Mouse (Mus musculus) MEL (cell line): ENCODE results near the gene Lrrc29. TPM values are rescaled to one million over a fixed set of nuclear protein-coding genes. Genes with fewer than 3 reads are reported as not detected.

Experiments used
- DNase-seq: peaks from one replicate; pipeline ENCODE4 v3.0.0; 2011; ENCODE audit warnings: low read depth, low spot score
- H3K27ac ChIP-seq: 2 replicates; pipeline ENCODE4 v1.5.1; 2012; ENCODE audit warnings: low read depth, mild to moderate bottlenecking, control low read depth, low read length, moderate library complexity; ENCODE audit not compliant: control insufficient read depth
- H3K27me3 ChIP-seq, 2 experiments: fragments of 150-350 bp in 1 of 2; sonication (generic) in 1 of 2; 2 replicates each; pipeline ENCODE4 v1.6.1; 2012; ENCODE audit warnings: low read length in 2 of 2, mild to moderate bottlenecking in 2 of 2, improper control_type of control experiment in 1 of 2, moderate library complexity in 1 of 2; ENCODE audit not compliant: insufficient read depth in 2 of 2, control insufficient read depth in 1 of 2
- H3K36me3 ChIP-seq, 2 experiments: 2 replicates each; pipeline ENCODE4 v1.6.1; 2012 to 2014; ENCODE audit warnings: low read length in 2 of 2, improper control_type of control experiment in 1 of 2, inconsistent platforms in 1 of 2, mild to moderate bottlenecking in 1 of 2; ENCODE audit not compliant: insufficient read depth in 2 of 2, control insufficient read depth in 1 of 2
- H3K4me1 ChIP-seq, 2 experiments: fragments of 150-350 bp in 1 of 2; sonication (generic) in 1 of 2; 2 replicates each; pipeline ENCODE4 v1.6.1; 2012; ENCODE audit warnings: low read length in 2 of 2, improper control_type of control experiment in 1 of 2, mild to moderate bottlenecking in 1 of 2; ENCODE audit not compliant: insufficient read depth in 2 of 2, control insufficient read depth in 1 of 2
- H3K4me3 ChIP-seq, 2 experiments: fragments of 150-350 bp in 1 of 2; sonication (generic) in 1 of 2; 2 replicates each; pipeline ENCODE4 v1.5.1; 2012; ENCODE audit warnings: low read depth in 2 of 2, low read length in 2 of 2, mild to moderate bottlenecking in 2 of 2, moderate library complexity in 2 of 2, control low read depth in 1 of 2, improper control_type of control experiment in 1 of 2; ENCODE audit not compliant: control insufficient read depth in 1 of 2, insufficient read depth in 1 of 2
- H3K79me2 ChIP-seq: 2 replicates; pipeline ENCODE4 v1.6.1; 2012; ENCODE audit warnings: mild to moderate bottlenecking, low read length, moderate library complexity; ENCODE audit not compliant: control insufficient read depth, poor library complexity, insufficient read depth
- H3K9ac ChIP-seq: 2 replicates; pipeline ENCODE4 v1.6.1; 2012; ENCODE audit warnings: low read depth, mild to moderate bottlenecking, control low read depth, low read length, moderate library complexity; ENCODE audit not compliant: control insufficient read depth, poor library complexity, severe bottlenecking
- H3K9me3 ChIP-seq: fragments of 150-350 bp; sonication (generic); replicated peaks from 2 replicates; pipeline ENCODE4 v1.6.1; 2012; ENCODE audit warnings: mild to moderate bottlenecking, low read length, improper control_type of control experiment, moderate library complexity; ENCODE audit not compliant: insufficient read depth
- BHLHE40 ChIP-seq: IDR thresholded peaks from 2 replicates; pipeline ENCODE4 v1.6.1; 2012; ENCODE audit warnings: low read depth, mild to moderate bottlenecking, inconsistent platforms, low read length, improper control_type of control experiment, borderline replicate concordance
- CHD1 ChIP-seq: IDR thresholded peaks from 2 replicates; pipeline ENCODE4 v1.6.1; 2012; ENCODE audit warnings: low read depth, mild to moderate bottlenecking, inconsistent platforms, low read length, improper control_type of control experiment
- CTCF ChIP-seq, 3 experiments: IDR thresholded peaks in 2 of 3; conservative IDR thresholded peaks in 1 of 3; 2 replicates each; pipeline ENCODE4 v1.5.1; 2011 to 2012; ENCODE audit warnings: low read length in 3 of 3, low read depth in 2 of 3, mild to moderate bottlenecking in 2 of 3, improper control_type of control experiment in 1 of 3, inconsistent platforms in 1 of 3, mixed read lengths in 1 of 3, moderate library complexity in 1 of 3; ENCODE audit not compliant: control insufficient read depth in 1 of 3, insufficient read depth in 1 of 3, poor library complexity in 1 of 3, severe bottlenecking in 1 of 3
- GABPA ChIP-seq: IDR thresholded peaks from 2 replicates; pipeline ENCODE4 v1.6.1; 2012; ENCODE audit warnings: low read depth, mild to moderate bottlenecking, inconsistent platforms, low read length, improper control_type of control experiment, moderate library complexity
- KAT2A ChIP-seq: conservative IDR thresholded peaks from 2 replicates; pipeline ENCODE4 v1.6.1; 2012; ENCODE audit warnings: low read depth, low read length, improper control_type of control experiment, inconsistent platforms
- MAZ ChIP-seq: IDR thresholded peaks from 2 replicates; pipeline ENCODE4 v1.6.1; 2012; ENCODE audit warnings: low read depth, mild to moderate bottlenecking, inconsistent platforms, low read length, improper control_type of control experiment
- MYC ChIP-seq: IDR thresholded peaks from 2 replicates; pipeline ENCODE4 v1.6.1; 2011; ENCODE audit warnings: low read depth, mild to moderate bottlenecking, low read length, improper control_type of control experiment, moderate library complexity
- POLR2AphosphoS5 ChIP-seq: IDR thresholded peaks from 2 replicates; pipeline ENCODE4 v1.6.1; 2012; ENCODE audit warnings: low read depth, borderline replicate concordance, mild to moderate bottlenecking, inconsistent platforms, low read length, moderate library complexity, mixed read lengths
- RAD21 ChIP-seq: IDR thresholded peaks from 2 replicates; pipeline ENCODE4 v1.6.1; 2011; ENCODE audit warnings: mild to moderate bottlenecking, low read depth, low read length, improper control_type of control experiment
- SMC3 ChIP-seq: IDR thresholded peaks from 2 replicates; pipeline ENCODE4 v1.6.1; 2011; ENCODE audit warnings: low read depth, low read length, improper control_type of control experiment
- TAL1 ChIP-seq: IDR thresholded peaks from 2 replicates; pipeline ENCODE4 v1.6.1; 2012; ENCODE audit warnings: mild to moderate bottlenecking, inconsistent platforms, low read length, moderate library complexity, mixed read lengths
- TBP ChIP-seq: IDR thresholded peaks from 2 replicates; pipeline ENCODE4 v1.8.0; 2011; ENCODE audit warnings: low read depth, low read length, improper control_type of control experiment
- TCF12 ChIP-seq: IDR thresholded peaks from 2 replicates; pipeline ENCODE4 v1.6.1; 2014; ENCODE audit warnings: low read depth, mild to moderate bottlenecking, inconsistent platforms, low read length, improper control_type of control experiment, moderate library complexity
- USF2 ChIP-seq, 2 experiments: IDR thresholded peaks; 2 replicates each; pipeline ENCODE4 v1.6.1; 2011 to 2012; ENCODE audit warnings: improper control_type of control experiment in 2 of 2, low read length in 2 of 2, borderline replicate concordance in 1 of 2, inconsistent platforms in 1 of 2, low read depth in 1 of 2, mild to moderate bottlenecking in 1 of 2; ENCODE audit not compliant: insufficient read depth in 1 of 2
- ZC3H11A ChIP-seq: IDR thresholded peaks from 2 replicates; pipeline ENCODE4 v1.6.1; 2012; ENCODE audit warnings: low read depth, mild to moderate bottlenecking, inconsistent platforms, low read length, improper control_type of control experiment
- ZKSCAN1 ChIP-seq: IDR thresholded peaks from 2 replicates; pipeline ENCODE4 v1.6.1; 2012; ENCODE audit warnings: low read depth, mild to moderate bottlenecking, inconsistent platforms, low read length, improper control_type of control experiment, moderate library complexity
- ZMIZ1 ChIP-seq: IDR thresholded peaks from 2 replicates; pipeline ENCODE4 v1.6.1; 2012; ENCODE audit warnings: low read depth, mild to moderate bottlenecking, inconsistent platforms, low read length, improper control_type of control experiment, moderate library complexity
- polyA plus RNA-seq, 2 experiments: library from polyadenylated mRNA; stranded (reverse) in 1 of 2; unstranded in 1 of 2; fragments of >175 nt in 1 of 2; fragments of >200 nt in 1 of 2; gene quantifications; 2 replicates each; pipeline versions ENCODE4 v1.2.1 to v1.2.4; 2012; ENCODE audit warnings: low replicate concordance in 2 of 2, low read depth in 1 of 2; ENCODE audit not compliant: insufficient read length in 2 of 2, insufficient read depth in 1 of 2, missing spikeins in 1 of 2
- total RNA-seq: library from RNA; depleted of rRNA; stranded (reverse); fragments of 300-350 nt; gene quantifications from 2 replicates; pipeline ENCODE4 v1.2.3, GENCODE M21; 2012

Gene Lrrc29
- total and polyA plus RNA-seq, 3 experiments, result 2.6 to 6.1 TPM; not detected in 1

DNA sequence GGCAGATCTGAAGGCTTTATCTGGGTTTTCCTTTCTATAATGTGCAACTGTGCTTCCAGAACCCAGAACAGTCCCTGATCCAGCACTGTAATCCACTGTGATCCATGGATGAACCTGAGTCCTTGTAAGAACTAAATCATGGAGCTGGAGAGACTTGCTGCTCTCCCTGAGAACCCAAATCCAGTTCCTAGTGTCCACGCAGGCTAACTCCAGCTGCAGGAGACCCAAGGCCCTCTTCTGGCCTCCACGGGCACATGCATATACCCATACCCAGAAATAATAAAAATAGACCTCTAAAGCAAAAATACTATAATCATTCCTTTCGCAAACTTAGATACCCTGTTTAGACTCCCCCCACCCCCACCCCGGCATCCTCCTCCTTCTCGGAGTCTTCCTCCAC, 37.8 kb downstream of the Lrrc29 start:
- Histone ChIP-seq H3K4me3 (peak overlapping the region; percentile 70 to 86), H3K9ac (peak overlapping the region; percentile 59), H3K9me3 (no peaks in the 10 kb centered on the region), H3K27me3 (no peaks in the 10 kb centered on the region), H3K27ac (no peak overlapping the region; the same call in 1 of the 2 replicates), H3K36me3 (peaks cover 0 to 6% of the 10 kb centered on the region in 2 experiments; a peak in 2 of 4 replicates), H3K4me1 (peaks cover 4 to 20% of the 10 kb centered on the region in 2 experiments; a peak in 3 of 4 replicates), H3K79me2 (peaks cover 3% of the 10 kb centered on the region)
- DNase-seq, result peak; percentile 58
- TF ChIP-seq TAL1 (no peak), TCF12 (no peak), ZC3H11A (no peak), BHLHE40 (no peak), KAT2A (no peak), CTCF (IDR thresholded peaks at IDR 0.05 in 2 of 3, conservative IDR thresholded peaks at IDR 0.05 in 1 of 3; ENCODE audit: control insufficient read depth in 1 of 3, insufficient read depth in 1 of 3, low read depth in 2 of 3, low read length in 3 of 3, poor library complexity in 1 of 3, severe bottlenecking in 1 of 3) (peak; percentile 9 to 20 (median 19); a peak in 2 of 6 replicates), USF2 (IDR thresholded peaks at IDR 0.05; ENCODE audit: borderline replicate concordance in 1 of 2, insufficient read depth in 1 of 2, low read depth in 1 of 2, low read length in 2 of 2) (no peak), ZMIZ1 (no peak), MAZ (0 out of 2 replicates have a peak, but pooled peaks have one; percentile 14), POLR2AphosphoS5 (no peak), GABPA (no peak), TBP (no peak), MYC (no peak), CHD1 (no peak), SMC3 (peak; percentile 36)

DNA sequence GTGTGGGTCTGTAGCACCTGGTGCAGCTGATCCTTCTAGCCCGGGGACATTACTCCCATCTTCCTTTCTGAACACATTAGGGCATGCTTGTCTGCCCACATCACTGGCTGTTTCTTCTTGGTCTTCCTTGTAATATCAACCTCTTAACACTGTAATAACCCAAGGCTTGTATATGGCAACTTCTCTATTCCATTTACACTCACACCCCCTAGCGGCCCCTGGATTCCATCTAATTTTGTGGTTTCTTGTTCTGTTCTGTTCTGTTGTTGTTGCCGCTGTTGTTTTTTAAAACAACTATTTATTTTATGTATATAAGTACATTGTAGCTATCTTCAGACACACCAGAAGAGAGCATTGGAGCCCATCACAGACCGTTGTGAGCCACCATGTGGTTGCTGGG, 39.2 kb downstream of the Lrrc29 start:
- Histone ChIP-seq H3K9me3 (no peaks in the 10 kb centered on the region), H3K27me3 (no peaks in the 10 kb centered on the region), H3K4me3 (no peak overlapping the region), H3K9ac (no peak overlapping the region), H3K27ac (no peak overlapping the region), H3K79me2 (peaks cover 3% of the 10 kb centered on the region), H3K36me3 (peaks cover 0 to 18% of the 10 kb centered on the region in 2 experiments; a peak in 2 of 4 replicates), H3K4me1 (peaks cover 8 to 34% of the 10 kb centered on the region in 2 experiments)
- TF ChIP-seq ZKSCAN1, result no peak
- peak; percentile 42; the same call in 1 of the 2 replicates for TF ChIP-seq SMC3
- peak; percentile 54 for TF ChIP-seq ZC3H11A
- TF ChIP-seq TAL1, result no peak
- peak in 2 of 3 experiments; percentile 10 to 63; a peak in 2 of 6 replicates for TF ChIP-seq CTCF (IDR thresholded peaks at IDR 0.05 in 2 of 3, conservative IDR thresholded peaks at IDR 0.05 in 1 of 3; ENCODE audit: control insufficient read depth in 1 of 3, insufficient read depth in 1 of 3, low read depth in 2 of 3, low read length in 3 of 3, poor library complexity in 1 of 3, severe bottlenecking in 1 of 3)
- peak; percentile 67 for TF ChIP-seq RAD21
- peak; percentile 59 for DNase-seq
